Mouse (Mus musculus) kidney, embryonic 16.5 days (tissue): ENCODE results near the gene Hells. TPM values are rescaled to one million over a fixed set of nuclear protein-coding genes. Genes with fewer than 3 reads are reported as not detected.

Source experiments
- ATAC-seq: fragments of 200-750 bp; cut with Nextera tagmentation; 2 replicates; pipeline ENCODE4 v1.8.0; 2017; ENCODE audit warnings: moderate TSS enrichment; ENCODE audit not compliant: low FRiP score, low TSS enrichment
- H3K27ac ChIP-seq: fragments of 300-500 bp; sonication (generic); 2 replicates; pipeline ENCODE4 v1.5.1; 2014; ENCODE audit warnings: low read length
- H3K27me3 ChIP-seq: fragments of 300-500 bp; sonication (generic); 2 replicates; pipeline ENCODE4 v1.6.1; 2014; ENCODE audit warnings: low read length, control low read depth, mixed read lengths; ENCODE audit not compliant: insufficient read depth
- H3K36me3 ChIP-seq: fragments of 300-500 bp; sonication (generic); 2 replicates; pipeline ENCODE4 v1.6.1; 2014; ENCODE audit warnings: low read length, control low read depth, mixed read lengths; ENCODE audit not compliant: insufficient read depth
- H3K4me1 ChIP-seq: fragments of 300-500 bp; sonication (generic); 2 replicates; pipeline ENCODE4 v1.6.1; 2014; ENCODE audit warnings: low read length, control low read depth, mixed read lengths; ENCODE audit not compliant: insufficient read depth
- H3K4me2 ChIP-seq: fragments of 300-500 bp; sonication (generic); replicated peaks from 2 replicates; pipeline ENCODE4 v1.6.1; 2014; ENCODE audit warnings: low read depth, low read length
- H3K4me3 ChIP-seq: fragments of 300-500 bp; sonication (generic); 2 replicates; pipeline ENCODE4 v1.5.1; 2014; ENCODE audit warnings: mild to moderate bottlenecking, low read length
- H3K9ac ChIP-seq: fragments of 300-500 bp; sonication (generic); replicated peaks from 2 replicates; pipeline ENCODE4 v1.6.1; 2014; ENCODE audit warnings: low read length
- H3K9me3 ChIP-seq: fragments of 300-500 bp; sonication (generic); 2 replicates; pipeline ENCODE4 v1.6.1; 2016; ENCODE audit warnings: low read length, control low read depth
- WGBS: fragments of 180-500 bp; shearing (Covaris S2); extraction: QIAGEN DNeasy Blood & Tissue Kit; methylation state at CpG from one replicate; pipeline ENCODE4 v1.1.7; 2014; 5-methylcytosine and 5-hydroxymethylcytosine counted together
- polyA plus RNA-seq: library from polyadenylated mRNA; unstranded; fragments of >200 nt; fragmentation: Nextera tagmentation; extraction: Ambion mirVana; gene quantifications from 2 replicates; pipeline ENCODE4 v1.2.1, GENCODE M21; 2015

Gene Hells
- polyA plus RNA-seq: 46.2 and 46.5 TPM in 2 replicates

DNA sequence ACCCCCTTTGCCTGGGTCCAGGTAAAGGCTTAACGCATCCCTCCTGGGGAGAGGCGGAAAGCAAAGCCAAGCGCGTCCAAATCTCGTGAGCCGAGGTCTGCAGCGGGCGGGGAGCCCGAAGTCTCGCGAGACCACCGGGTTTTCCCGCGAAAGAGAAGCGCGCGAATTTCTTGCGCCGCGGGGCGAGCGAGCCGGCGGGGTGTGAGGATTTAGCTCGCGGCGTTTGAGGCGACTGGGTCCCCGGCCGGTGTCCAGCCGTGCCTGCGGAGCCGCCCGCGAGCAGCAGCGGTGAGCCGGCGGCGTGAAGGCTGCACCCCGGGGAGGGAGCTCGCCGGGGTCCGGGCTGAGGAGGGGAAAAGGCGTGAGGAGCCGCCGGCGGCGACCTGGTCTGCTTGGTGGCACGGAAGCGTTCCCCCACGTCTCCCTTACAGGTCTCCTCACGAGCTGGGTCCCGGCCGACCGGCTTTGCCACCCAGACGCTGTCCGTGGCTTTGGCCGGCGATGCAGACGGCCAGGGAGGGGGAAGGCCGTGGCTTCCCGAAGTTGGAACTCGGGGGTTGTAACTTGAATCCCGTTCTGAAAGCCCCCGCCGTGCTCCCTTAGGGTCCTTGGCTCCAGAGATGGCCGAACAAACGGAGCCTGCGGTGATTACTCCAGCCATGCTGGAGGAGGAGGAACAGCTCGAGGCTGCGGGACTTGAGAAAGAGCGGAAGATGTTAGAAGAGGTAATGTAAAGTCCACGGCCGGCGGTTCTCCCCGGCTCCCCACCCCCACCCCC lies at the start of gene Hells:
Gene Hells, plus strand, starts transcription at position 128 of the 778 bp plus-strand sequence.
- peaks cover 8% of the 10 kb centered on the region for H3K4me1 ChIP-seq
- peaks cover 10% of the 10 kb centered on the region; the same call in 1 of the 2 replicates for H3K36me3 ChIP-seq
- under 1% methylated on average over 67 of the region's 76 CpGs for WGBS
- peak; percentile 95 for ATAC-seq
- peak within 1 kb of the TSS; percentile 79 for H3K9ac ChIP-seq
- peak within 1 kb of the TSS; percentile 60 for H3K4me3 ChIP-seq
- no peaks in the 10 kb centered on the region for H3K27me3 ChIP-seq
- H3K9me3 ChIP-seq: no peaks in the 10 kb centered on the region
- H3K27ac ChIP-seq: peak within 1 kb of the TSS; percentile 67
- H3K4me2 ChIP-seq: peak within 1 kb of the TSS; percentile 71

DNA sequence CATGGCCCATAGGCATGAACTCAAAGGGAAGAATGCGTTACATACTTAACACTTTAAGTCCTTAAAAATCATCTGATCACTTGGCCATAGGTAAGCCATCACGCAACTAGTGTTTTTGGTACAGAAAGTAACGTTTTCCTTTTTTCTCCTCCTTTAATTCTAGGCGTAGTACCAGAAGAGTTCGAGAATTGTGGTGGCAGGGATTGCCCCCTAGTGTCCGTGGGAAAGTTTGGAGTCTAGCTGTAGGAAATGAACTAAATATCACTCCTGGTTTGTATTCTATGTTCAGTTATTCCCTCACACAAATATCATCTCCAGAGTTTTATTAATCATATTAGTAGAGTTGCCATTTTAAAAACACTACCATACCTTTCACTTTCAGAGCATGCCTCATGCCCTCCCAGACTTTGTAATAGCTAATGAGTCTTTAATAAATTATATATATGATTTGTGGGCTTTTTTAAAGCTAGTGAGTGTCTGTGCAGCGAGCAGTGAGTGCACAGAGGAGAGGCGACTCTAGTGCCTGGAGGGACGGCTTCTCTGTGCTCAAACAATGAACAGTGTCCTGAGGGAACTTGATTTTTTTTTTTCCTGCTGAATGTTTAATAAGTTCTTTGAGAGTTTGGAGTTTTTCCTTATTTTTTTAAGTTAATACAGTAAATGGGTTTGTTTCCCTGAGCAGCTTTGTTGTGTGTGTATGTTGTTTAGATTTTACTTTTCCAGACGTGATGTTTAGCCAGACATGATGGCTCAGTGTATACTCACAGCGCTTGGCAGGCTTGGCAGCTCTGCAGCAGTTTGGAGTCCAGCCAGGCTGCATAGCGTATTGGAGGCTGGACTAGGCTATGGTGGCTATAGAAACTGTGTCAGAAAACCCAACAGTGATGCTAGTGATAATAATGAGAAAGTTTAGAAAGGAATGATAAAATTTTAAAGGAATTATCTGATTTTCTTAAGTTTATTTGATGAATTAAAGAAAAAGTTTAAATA lies 29.3 kb upstream of the Hells start:
- no peak overlapping the region for H3K4me2 ChIP-seq
- no peak overlapping the region for H3K4me3 ChIP-seq
- no peaks in the 10 kb centered on the region for H3K36me3 ChIP-seq
- no peaks in the 10 kb centered on the region for H3K4me1 ChIP-seq
- no peak overlapping the region for H3K9ac ChIP-seq
- no peaks in the 10 kb centered on the region for H3K9me3 ChIP-seq
- no peak overlapping the region for H3K27ac ChIP-seq
- no peaks in the 10 kb centered on the region for H3K27me3 ChIP-seq
- ATAC-seq: no peak
- 79% methylated on average over 12 of the region's 12 CpGs for WGBS

DNA sequence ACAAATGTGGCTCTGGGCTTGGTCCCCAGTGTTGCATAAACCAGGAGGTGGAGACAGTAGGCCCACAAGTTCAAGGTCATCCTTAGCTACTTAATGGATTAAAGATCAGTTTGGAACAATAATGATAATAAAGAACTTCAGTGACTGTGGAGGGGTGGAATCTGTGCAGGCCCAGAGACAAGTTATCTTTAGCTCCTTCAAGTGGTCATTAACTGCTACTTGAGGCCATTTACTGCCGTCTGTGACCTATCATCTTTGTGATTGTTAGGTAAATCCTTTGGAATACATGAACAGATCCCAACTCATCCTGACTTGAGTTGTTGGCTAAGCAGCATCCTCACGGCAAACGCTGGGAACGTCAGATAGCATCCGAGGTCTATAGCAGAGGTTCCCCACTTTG lies 28.2 kb upstream of the Hells start:
- no peak overlapping the region for H3K27ac ChIP-seq
- WGBS: 93% methylated on average over 5 of the region's 5 CpGs

DNA sequence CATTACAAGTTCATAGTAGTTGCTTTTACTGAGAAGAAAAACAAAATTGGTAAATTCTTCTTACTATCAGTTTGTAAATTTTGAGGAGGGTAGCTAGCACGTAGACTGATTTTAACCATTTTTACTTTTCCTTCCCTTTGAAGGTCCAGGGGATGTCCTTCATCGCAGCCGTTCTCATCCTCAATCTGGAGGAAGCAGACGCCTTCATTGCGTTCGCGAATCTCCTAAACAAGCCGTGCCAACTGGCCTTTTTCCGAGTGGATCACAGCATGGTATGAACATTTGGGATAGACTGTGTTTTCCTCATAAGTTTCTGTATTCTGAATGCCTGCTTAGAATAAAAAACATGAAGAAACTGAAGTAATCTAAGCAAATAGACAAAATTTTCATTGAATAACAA lies 16.9 kb upstream of the Hells start:
- Histone ChIP-seq H3K36me3 (peaks cover 12% of the 10 kb centered on the region; the same call in 1 of the 2 replicates), H3K27me3 (no peaks in the 10 kb centered on the region), H3K4me3 (no peak overlapping the region), H3K9ac (no peak overlapping the region), H3K4me2 (no peak overlapping the region), H3K4me1 (no peaks in the 10 kb centered on the region), H3K9me3 (no peaks in the 10 kb centered on the region), H3K27ac (no peak overlapping the region)
- ATAC-seq: no peak
- WGBS: 95% methylated on average over 9 of the region's 9 CpGs

More for the DNA sequence above, 28.2 kb upstream of the Hells start:
- Histone ChIP-seq H3K4me3 (no peak overlapping the region), H3K4me1 (no peaks in the 10 kb centered on the region), H3K27me3 (no peaks in the 10 kb centered on the region), H3K36me3 (no peaks in the 10 kb centered on the region), H3K9ac (no peak overlapping the region), H3K4me2 (no peak overlapping the region), H3K9me3 (no peaks in the 10 kb centered on the region)
- ATAC-seq: no peak

DNA sequence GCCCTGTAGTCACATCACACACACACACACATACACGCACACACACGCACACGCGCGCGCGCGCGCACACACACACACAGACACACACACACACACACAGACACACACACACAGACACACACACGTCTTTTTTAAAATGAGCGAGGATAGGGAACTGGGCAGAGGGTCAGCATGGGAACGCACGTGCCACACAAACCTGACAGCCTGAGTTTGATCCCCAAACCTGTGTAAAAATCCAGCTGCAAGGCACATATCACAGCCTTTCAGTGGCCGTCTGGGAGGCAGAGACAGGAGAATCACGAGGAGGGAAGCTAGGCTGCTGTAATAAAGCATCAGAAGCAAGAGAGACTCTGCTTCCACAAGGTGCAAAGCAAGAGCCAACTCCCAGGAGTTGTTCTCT lies 15.8 kb upstream of the Hells start:
- no peak for ATAC-seq
- Histone ChIP-seq H3K27me3 (no peaks in the 10 kb centered on the region), H3K4me3 (no peak overlapping the region), H3K9ac (no peak overlapping the region), H3K36me3 (peaks cover 12% of the 10 kb centered on the region; the same call in 1 of the 2 replicates), H3K9me3 (no peaks in the 10 kb centered on the region), H3K4me1 (no peaks in the 10 kb centered on the region), H3K4me2 (no peak overlapping the region), H3K27ac (no peak overlapping the region)
- whole genome bisulfite sequencing: 86% methylated on average over 15 of the region's 15 CpGs

DNA sequence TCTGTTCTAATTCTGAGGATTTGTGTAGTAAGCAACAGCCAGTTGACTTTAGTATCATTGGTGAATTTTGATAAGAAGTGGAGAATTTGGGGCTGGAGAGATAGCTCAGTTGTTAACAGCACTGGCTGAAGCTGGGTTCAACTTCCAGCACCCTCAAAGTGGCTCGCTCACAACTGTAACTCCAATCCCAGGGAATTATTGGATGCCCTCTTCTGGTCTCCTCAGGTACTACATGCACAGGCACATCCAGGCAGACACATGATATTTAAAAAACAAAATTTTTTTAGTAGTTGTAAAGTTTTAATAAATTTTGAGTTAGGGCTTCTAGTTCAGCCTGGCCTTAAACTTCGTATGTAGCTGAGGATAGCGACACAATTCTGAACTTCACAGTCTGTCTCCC lies 15.0 kb upstream of the Hells start:
- Histone ChIP-seq H3K9me3 (no peaks in the 10 kb centered on the region), H3K9ac (no peak overlapping the region), H3K27me3 (no peaks in the 10 kb centered on the region), H3K27ac (no peak overlapping the region), H3K4me2 (no peak overlapping the region), H3K36me3 (peaks cover 12% of the 10 kb centered on the region; the same call in 1 of the 2 replicates), H3K4me1 (no peaks in the 10 kb centered on the region), H3K4me3 (no peak overlapping the region)
- WGBS: 52% methylated on average over 3 of the region's 3 CpGs
- no peak for ATAC-seq

DNA sequence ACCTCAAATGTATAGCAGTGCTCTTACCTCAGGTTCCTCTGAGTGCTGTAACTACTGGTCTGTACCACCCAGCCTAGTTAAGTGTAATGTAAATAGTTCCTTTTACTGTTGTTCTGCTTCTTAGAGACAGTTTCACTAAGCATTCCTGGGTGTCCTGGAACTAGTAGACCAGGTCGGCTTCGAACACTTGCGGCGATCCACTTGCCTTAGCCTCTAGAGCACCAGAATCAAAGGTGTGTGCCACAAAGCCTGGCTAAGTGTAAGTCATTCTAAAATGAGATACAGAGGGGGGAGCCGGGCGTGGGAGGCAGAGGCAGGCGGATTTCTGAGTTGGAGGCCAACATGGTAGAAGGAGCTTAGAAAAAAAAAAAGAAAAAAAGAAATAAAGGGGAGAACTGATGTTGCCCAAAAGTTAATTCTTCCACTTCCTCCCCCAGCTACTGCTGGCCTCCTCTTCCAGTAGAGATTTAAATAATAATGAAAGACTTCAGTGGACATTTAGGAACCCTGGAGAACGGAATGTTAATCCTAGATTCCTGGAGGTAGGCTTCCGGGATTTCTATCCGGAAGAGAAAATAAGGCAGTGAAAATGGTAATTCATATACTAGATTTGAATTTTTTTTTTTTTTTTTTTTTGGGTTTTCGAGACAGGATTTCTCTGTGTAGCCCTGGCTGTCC lies 2.1 kb upstream of the Hells start:
- H3K27ac ChIP-seq: no peak overlapping the region
- no peaks in the 10 kb centered on the region for H3K27me3 ChIP-seq
- no peak for ATAC-seq
- H3K4me3 ChIP-seq: no peak overlapping the region
- 95% methylated on average over 10 of the region's 11 CpGs for WGBS
- no peak overlapping the region for H3K4me2 ChIP-seq
- H3K36me3 ChIP-seq: no peaks in the 10 kb centered on the region
- no peaks in the 10 kb centered on the region for H3K9me3 ChIP-seq
- peaks cover 8% of the 10 kb centered on the region for H3K4me1 ChIP-seq
- no peak overlapping the region for H3K9ac ChIP-seq

DNA sequence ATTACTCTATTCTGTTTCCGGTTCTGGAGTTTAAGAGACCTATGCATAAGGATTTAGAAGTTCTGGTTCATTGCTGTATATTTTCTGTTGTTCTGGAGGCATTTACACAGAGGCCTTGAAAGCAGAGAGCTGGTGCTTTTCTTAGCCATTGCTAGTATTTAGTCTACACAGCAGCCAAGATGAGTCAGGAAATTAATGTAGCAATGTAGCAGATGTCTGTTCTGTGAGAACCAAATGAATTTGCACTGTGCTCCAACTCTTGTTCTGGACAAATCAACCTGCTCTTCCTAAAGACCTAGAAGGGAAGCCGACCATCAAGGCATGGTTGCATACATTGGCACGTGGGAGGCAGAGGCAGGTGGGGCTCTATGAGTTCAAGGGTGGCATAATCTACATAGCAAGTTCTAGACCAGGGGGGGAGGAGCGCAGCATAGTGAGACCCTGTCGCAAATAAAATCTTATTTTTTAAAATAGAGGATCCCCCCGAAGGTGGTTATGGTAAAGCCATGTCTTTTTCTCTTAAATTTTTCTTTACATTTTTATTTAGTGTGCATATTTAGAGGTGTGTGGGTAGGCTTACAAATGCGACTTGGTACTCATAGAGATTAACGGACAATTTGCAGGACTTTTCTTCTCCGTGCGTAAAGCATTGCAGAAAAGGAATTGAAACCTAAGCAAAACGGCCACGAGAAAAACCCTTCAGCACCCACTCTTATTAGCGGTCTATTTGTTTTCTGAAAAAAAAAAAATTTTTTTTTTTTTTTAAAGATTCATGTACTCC lies 1.1 kb upstream of the Hells start:
- Histone ChIP-seq H3K27me3 (no peaks in the 10 kb centered on the region), H3K9ac (peak overlapping the region; percentile 79), H3K36me3 (peaks cover 5% of the 10 kb centered on the region; the same call in 1 of the 2 replicates), H3K4me1 (peaks cover 8% of the 10 kb centered on the region), H3K27ac (no peak overlapping the region), H3K9me3 (no peaks in the 10 kb centered on the region), H3K4me3 (peak overlapping the region; percentile 60), H3K4me2 (peak overlapping the region; percentile 71)
- WGBS: 65% methylated on average over 13 of the region's 13 CpGs
- ATAC-seq: no peak
